Mouse (Mus musculus) R1 (cell line): ENCODE results near the gene Atp1b4.
"Not testable (repeated sequence)": the region's sequence is repeated elsewhere in the genome, so short reads cannot be mapped to it uniquely, and the experiment has no call there.

ENCODE experiments used
- DNase-seq: peaks from one replicate; pipeline ENCODE4 v3.0.0-alpha.2; 2018; ENCODE audit warnings: low read depth, low spot score

The Atp1b4 gene

DNA sequence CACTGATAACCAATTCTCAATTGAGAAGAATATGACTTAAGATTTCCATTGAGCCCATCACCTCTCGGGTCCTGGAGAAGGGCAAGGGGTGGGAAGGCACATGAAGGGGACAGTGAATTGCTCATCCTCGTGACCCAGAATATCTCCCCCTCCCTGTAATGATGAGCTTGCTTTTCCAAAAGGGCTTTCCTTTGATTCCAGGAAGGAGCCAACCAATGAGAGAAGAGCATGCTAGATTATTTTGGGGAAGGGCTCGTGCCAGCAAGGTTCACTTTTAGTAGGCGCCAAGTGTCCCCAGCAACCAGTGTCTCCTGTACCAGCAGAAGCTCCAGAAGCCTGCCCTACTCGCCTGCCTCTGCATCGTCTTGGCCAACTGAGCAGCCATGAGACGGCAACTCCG is at the start of gene Atp1b4:
Gene Atp1b4, plus strand, starts transcription at position 301 of the 400 bp plus-strand sequence.
- DNase-seq = no peak

DNA sequence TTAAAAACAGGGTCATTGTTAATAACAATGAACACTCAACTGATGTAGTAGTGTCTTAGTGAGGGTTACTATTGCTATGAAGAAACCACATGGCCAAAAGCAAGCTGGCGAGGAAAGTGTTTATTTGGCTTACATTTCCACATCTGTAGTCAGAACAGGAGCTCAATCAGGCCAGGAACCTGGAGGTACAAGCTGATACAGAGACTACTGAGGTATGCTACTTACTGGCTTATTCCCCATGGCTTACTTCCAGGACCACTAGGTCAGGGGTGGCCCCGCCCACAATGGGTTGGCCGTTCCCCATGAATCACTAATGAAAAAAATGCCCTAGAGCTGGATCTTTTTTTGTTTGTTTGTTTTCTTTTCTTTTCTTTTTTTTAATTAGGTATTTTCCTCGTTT is 7.4 kb upstream of the Atp1b4 start:
- peak; percentile 2 for DNase-seq

GRCm38 (mm10) chrX:38311054-38311453 is 4.9 kb upstream of the Atp1b4 start:
- DNase-seq = no peak

GRCm38 (mm10) chrX:38312910-38313625 is 2.9 kb upstream of the Atp1b4 start:
- DNase-seq = no peak

GRCm38 (mm10) chrX:38313626-38314210 is 2.3 kb upstream of the Atp1b4 start:
- DNase-seq = no peak

DNA sequence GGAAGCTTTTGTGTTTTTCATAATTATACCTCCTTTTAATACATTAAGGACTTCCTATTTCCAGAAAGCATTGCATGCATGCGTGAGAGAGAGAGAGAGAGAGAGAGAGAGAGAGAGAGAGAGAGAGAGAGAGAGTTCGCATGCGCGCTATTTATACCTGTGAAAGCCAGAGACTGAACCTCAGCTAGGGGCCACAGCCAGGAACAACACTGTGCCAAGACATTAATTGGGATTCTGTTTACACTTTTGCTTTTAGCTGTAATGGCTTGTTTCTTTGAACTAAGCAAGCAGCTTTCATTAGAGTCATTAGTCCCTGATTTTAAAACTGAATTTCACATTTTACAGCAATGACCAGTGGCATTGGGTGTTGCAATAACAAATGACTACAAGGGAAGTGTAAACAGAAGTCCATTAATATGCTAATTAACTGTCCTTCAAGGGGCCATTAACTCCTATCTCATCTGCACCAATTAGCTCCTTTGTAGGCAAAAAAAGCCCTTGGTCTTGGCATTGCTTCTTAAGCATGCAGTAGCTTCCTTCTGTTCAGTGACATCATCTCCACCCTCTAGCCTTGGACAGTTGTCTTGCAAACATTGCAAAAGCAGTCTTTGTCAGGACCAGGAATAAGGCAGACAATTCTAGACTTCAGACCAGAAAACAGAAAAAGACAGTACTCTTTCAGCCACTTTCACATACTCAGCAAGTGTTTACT is 14.9 kb downstream of the Atp1b4 start:
- DNase-seq = peak; percentile 1

DNA sequence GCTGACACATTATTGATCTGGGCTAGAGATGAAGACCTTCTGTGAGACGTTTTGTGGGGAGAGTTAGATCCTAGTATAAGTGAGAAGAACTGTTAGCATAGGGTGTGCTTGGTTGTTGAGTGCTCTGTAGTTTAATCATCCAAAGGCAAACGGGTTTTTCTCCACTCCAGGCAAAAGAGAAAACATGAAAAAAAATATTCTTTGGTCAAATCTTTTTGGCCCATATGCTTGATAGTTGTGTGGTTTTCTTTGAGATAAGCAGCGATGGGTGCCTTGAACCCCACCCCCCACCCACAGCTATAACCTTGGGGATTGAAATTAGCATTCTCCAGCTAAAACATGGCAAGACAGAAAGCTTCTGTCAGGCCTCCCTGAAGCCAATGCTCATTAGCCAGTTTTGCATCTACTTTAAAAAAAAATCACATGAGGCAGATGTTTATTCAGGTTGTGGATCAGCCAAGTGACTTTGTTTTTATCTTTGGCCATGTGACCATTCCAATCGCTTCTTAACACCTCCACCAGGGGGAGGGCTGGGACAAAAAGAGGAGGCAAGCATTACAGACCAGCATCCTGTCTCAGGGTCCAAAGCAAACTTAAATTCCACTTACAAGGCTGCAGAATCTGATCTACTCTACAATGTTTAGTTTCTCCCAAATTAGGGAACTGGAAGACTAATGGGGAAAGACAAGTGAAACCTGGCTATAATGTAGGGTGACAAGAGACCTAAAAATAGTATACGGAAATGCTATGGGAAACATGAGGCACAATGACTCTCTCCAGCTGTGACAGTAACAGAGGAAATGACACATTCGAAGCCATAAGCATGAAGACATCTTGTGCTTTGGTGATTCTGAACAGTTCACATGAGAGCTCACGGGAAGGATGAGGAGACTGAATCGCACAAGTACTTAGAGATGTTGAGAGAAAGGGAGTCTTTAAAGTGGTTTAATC is 18.6 kb downstream of the Atp1b4 start:
- DNase-seq = peak; percentile 41

DNA sequence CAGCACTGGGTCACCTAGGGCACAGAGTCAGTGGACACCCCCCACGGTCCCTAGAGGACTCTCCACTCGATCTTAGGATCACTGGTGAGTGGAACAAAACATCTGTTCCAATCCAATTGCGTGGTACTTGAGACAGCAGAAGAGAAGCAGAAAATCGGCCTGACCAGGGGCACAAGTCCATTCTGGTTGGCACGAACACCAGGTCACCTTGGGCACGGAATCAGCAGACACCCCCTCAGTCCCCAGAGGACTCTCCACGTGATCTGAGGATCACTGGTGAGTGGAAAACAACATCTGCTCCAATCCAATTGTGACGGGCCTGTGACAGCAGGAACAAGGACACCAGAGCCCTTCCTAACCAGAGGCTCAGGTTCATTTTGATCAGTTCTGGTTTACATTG is 46.0 kb downstream of the Atp1b4 start:
- no peak for DNase-seq

DNA sequence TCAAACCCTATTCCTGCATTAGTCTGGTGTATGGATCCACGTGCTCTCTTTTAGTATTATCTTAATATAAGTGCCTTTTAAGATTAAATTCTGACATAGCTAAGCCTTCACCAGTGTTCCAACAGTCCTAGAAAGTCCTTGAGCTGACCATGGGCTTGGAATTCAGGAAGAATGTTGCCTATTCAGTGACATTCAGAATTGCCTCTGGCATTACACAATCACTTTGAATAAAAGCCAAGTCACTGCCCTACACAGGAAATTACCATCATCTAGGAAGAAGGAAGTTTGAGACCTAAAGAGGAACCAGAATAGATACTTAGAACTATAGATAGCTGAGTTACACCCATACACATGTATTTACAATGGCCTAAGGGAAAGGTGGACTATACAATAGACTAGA is 48.6 kb downstream of the Atp1b4 start:
- DNase-seq = peak; percentile 13

GRCm38 (mm10) chrX:38373169-38373568 is 57.2 kb downstream of the Atp1b4 start:
- not testable (repeated sequence) for DNase-seq
